Mouse (Mus musculus) kidney, embryonic 15.5 days (tissue): ENCODE measurements around the gene Stxbp3. TPM values are rescaled to one million over a fixed set of nuclear protein-coding genes. Genes with fewer than 3 reads are reported as not detected.
"Not testable (repeated sequence)": the region's sequence is repeated elsewhere in the genome, so short reads cannot be mapped to it uniquely, and the experiment has no call there.

Experiments
- ATAC-seq: fragments of 200-750 bp; cut with Nextera tagmentation; replicated peaks from 2 replicates; pipeline ENCODE4 v1.8.0; 2017; ENCODE audit warnings: moderate TSS enrichment; ENCODE audit not compliant: low FRiP score
- H3K27ac ChIP-seq: fragments of 300-500 bp; sonication (generic); 2 replicates; pipeline ENCODE4 v1.5.1; 2015; ENCODE audit warnings: mild to moderate bottlenecking, inconsistent platforms
- H3K27me3 ChIP-seq: fragments of 300-500 bp; sonication (generic); 2 replicates; pipeline ENCODE4 v1.6.1; 2015; ENCODE audit warnings: inconsistent platforms
- H3K36me3 ChIP-seq: fragments of 300-500 bp; sonication (generic); 2 replicates; pipeline ENCODE4 v1.6.1; 2015; ENCODE audit warnings: inconsistent platforms
- H3K4me1 ChIP-seq: fragments of 300-500 bp; sonication (generic); 2 replicates; pipeline ENCODE4 v1.6.1; 2015; ENCODE audit warnings: inconsistent platforms
- H3K4me2 ChIP-seq: fragments of 300-500 bp; sonication (generic); 2 replicates; pipeline ENCODE4 v1.6.1; 2015; ENCODE audit warnings: moderate library complexity, mild to moderate bottlenecking, inconsistent platforms
- H3K4me3 ChIP-seq: fragments of 300-500 bp; sonication (generic); replicated peaks from 2 replicates; pipeline ENCODE4 v1.5.1; 2015; ENCODE audit warnings: mild to moderate bottlenecking, inconsistent platforms
- H3K9ac ChIP-seq: fragments of 300-500 bp; sonication (generic); 2 replicates; pipeline ENCODE4 v1.6.1; 2015; ENCODE audit warnings: mild to moderate bottlenecking, inconsistent platforms
- H3K9me3 ChIP-seq: fragments of 300-500 bp; sonication (generic); replicated peaks from 2 replicates; pipeline ENCODE4 v1.6.1; 2016; ENCODE audit warnings: inconsistent platforms
- WGBS: fragments of 180-500 bp; shearing (Covaris S2); methylation state at CpG from one replicate; pipeline ENCODE4 v1.1.7; 2015; ENCODE audit warnings: mixed read lengths; 5-methylcytosine and 5-hydroxymethylcytosine counted together
- polyA plus RNA-seq: library from polyadenylated mRNA; unstranded; fragments of >200 nt; fragmentation: Nextera tagmentation; extraction: Ambion mirVana; gene quantifications from 2 replicates; pipeline ENCODE4 v1.2.1, GENCODE M21; 2015

The Stxbp3 gene
- polyA plus RNA-seq, 1 experiment from 2014 or later, result 34.9 TPM

GRCm38 (mm10) chr3:108879129-108879528 is 38.8 kb upstream of the Stxbp3 start:
- WGBS, result 67% methylated on average over 2 of the region's 2 CpGs
- ATAC-seq, result no peak
- Histone ChIP-seq H3K4me2 (no peak overlapping the region), H3K27me3 (no peaks in the 10 kb centered on the region), H3K9me3 (no peaks in the 10 kb centered on the region), H3K9ac (no peak overlapping the region), H3K4me3 (no peak overlapping the region), H3K27ac (no peak overlapping the region), H3K36me3 (no peaks in the 10 kb centered on the region), H3K4me1 (peaks cover 11% of the 10 kb centered on the region)

- Histone ChIP-seq H3K9ac (no peak overlapping the region), H3K27ac (no peak overlapping the region), H3K36me3 (no peaks in the 10 kb centered on the region), H3K27me3 (no peaks in the 10 kb centered on the region), H3K4me1 (no peaks in the 10 kb centered on the region), H3K4me2 (no peak overlapping the region), H3K4me3 (no peak overlapping the region), H3K9me3 (no peaks in the 10 kb centered on the region)
- ATAC-seq, result no peak
- WGBS, result 73% methylated on average over 6 of the region's 6 CpGs
Measured at GRCm38 (mm10) chr3:108870631-108871030, 30.3 kb upstream of the Stxbp3 start.

DNA sequence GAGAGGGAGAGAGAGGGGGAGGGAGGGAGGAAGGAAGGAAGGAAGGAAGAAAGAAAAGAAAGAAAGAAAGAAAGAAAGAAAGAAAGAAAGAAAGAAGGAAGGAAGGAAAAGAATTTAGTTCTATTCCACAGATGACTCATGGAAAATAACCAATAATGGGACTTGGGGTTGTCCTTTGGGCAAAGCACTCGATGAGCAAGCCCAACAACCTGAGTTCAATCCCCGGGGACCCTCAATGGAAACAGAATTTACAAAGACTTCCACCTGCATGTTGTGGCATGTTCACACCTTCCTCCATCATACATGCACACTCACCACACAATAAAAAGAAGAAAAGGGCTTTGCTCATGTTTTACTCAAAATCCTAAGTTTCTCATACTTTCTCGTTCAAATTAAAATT is 27.1 kb upstream of the Stxbp3 start:
- Histone ChIP-seq H3K9me3 (no peaks in the 10 kb centered on the region), H3K4me3 (no peak overlapping the region), H3K36me3 (no peaks in the 10 kb centered on the region), H3K4me2 (no peak overlapping the region), H3K27me3 (no peaks in the 10 kb centered on the region), H3K27ac (no peak overlapping the region), H3K4me1 (no peaks in the 10 kb centered on the region), H3K9ac (no peak overlapping the region)
- no peak for ATAC-seq
- WGBS, result 91% methylated on average over 3 of the region's 3 CpGs

DNA sequence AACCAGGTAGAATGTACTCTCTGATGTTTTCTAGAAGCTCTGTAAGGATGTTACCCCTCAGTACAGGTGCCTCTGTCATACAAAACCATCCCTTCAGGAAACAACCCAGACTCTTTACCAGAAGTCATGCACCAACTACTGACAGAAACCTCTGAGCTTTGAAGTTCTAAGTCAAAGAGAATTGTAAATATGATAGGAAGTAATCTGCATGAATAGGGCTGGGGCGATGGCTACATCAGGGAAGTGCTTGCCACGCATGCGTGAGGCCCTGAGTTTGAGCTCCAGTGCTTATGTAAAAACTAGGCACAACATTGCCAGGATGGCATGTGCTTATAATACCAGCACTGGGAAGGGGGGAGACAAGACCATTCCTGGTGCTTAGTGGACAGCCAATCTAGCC is 25.4 kb upstream of the Stxbp3 start:
- no peaks in the 10 kb centered on the region for H3K36me3 ChIP-seq
- no peaks in the 10 kb centered on the region for H3K27me3 ChIP-seq
- H3K4me2 ChIP-seq, result no peak overlapping the region
- H3K4me3 ChIP-seq, result no peak overlapping the region
- no peak overlapping the region for H3K9ac ChIP-seq
- H3K4me1 ChIP-seq, result no peaks in the 10 kb centered on the region
- WGBS, result 92% methylated on average over 3 of the region's 3 CpGs
- H3K9me3 ChIP-seq, result no peaks in the 10 kb centered on the region
- no peak overlapping the region for H3K27ac ChIP-seq
- ATAC-seq, result no peak

GRCm38 (mm10) chr3:108865129-108865528 is 24.8 kb upstream of the Stxbp3 start:
- H3K36me3 ChIP-seq, result no peaks in the 10 kb centered on the region
- H3K4me2 ChIP-seq, result no peak overlapping the region
- ATAC-seq, result no peak
- H3K27me3 ChIP-seq, result no peaks in the 10 kb centered on the region
- no peak overlapping the region for H3K27ac ChIP-seq
- WGBS, result 53% methylated on average over 3 of the region's 3 CpGs
- no peak overlapping the region for H3K9ac ChIP-seq
- no peaks in the 10 kb centered on the region for H3K4me1 ChIP-seq
- no peak overlapping the region for H3K4me3 ChIP-seq
- no peaks in the 10 kb centered on the region for H3K9me3 ChIP-seq

DNA sequence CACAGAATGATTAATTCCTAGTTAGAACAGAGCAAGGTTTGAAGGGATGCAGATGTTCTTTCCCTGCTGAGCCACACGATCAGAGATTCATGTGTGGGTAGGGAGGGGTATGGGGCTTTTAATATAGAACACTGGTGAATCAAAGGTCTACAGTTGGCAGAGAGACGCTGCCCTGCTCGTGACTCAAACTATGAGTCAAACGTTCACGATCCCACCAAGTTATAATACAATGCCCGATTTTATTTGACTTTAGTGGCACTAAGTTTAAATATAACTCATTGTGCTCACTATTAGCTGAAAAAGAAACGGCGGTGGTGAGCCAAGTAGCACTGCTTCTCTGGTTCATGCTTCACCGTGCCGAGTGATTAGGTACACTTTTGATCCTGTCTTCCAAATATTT is 22.8 kb upstream of the Stxbp3 start:
- Histone ChIP-seq H3K9ac (no peak overlapping the region), H3K36me3 (no peaks in the 10 kb centered on the region), H3K4me1 (0 out of 2 replicates have a peak, but pooled peaks cover 4% of the 10 kb centered on the region), H3K4me2 (no peak overlapping the region), H3K4me3 (no peak overlapping the region), H3K27ac (no peak overlapping the region), H3K27me3 (no peaks in the 10 kb centered on the region), H3K9me3 (no peaks in the 10 kb centered on the region)
- WGBS, result 86% methylated on average over 10 of the region's 10 CpGs
- no peak for ATAC-seq

DNA sequence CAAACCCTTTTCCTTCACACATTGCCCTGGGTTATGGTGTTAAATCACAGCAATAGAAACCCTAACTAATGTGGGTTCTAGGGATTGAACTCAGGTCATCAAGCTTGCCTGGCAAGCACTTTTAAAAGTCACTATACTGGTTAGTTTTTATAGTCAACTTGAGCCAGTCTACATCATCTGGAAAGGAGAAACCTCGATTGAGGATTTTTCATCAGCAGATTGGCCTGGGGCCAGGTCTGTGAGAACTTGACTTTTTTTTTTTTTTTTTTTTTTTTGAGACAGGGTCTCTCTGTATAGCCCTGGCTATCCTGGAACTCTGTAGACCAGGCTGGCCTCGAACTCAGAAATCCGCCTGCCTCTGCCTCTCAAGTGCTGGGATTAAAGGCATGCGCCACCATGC is 22.0 kb upstream of the Stxbp3 start:
- H3K4me3 ChIP-seq, H3K4me1 ChIP-seq, H3K36me3 ChIP-seq, H3K4me2 ChIP-seq, H3K9ac ChIP-seq, H3K9me3 ChIP-seq, H3K27me3 ChIP-seq, H3K27ac ChIP-seq, ATAC-seq: not testable (repeated sequence)
- 89% methylated on average over 4 of the region's 4 CpGs for WGBS

GRCm38 (mm10) chr3:108860786-108861185 is 20.5 kb upstream of the Stxbp3 start:
- H3K27ac ChIP-seq, result no peak overlapping the region
- H3K27me3 ChIP-seq, result no peaks in the 10 kb centered on the region
- peaks cover 12% of the 10 kb centered on the region; the same call in 1 of the 2 replicates for H3K4me1 ChIP-seq
- H3K9me3 ChIP-seq, result no peaks in the 10 kb centered on the region
- 74% methylated on average over 2 of the region's 2 CpGs for WGBS
- no peak for ATAC-seq
- no peaks in the 10 kb centered on the region for H3K36me3 ChIP-seq
- no peak overlapping the region for H3K4me2 ChIP-seq
- H3K9ac ChIP-seq, result no peak overlapping the region
- H3K4me3 ChIP-seq, result no peak overlapping the region

DNA sequence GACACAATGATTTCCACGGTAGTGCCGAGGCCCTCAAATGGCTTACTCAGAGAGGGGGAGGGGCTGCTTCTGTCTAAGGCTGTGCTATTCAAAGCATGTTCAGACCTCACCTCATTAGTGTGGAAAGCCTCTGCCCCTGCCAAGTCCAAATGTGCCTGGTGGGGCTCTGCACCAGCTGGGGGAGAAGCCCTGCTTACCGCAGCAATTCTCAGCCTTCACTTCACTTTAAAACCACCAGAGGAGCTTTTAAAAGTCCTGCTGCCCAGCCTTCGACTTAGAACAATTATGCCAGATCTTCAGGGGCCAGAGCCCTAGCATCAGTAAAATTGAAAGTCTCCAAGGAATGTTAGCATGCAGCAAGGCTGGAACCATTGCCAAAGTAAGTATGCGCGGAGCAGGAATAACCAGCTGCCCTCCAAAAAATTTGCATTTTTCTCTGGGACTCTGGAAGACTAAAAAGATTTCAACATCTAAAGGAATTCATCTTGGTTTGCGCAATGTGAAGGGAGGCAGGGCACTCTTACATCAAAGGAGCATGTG is 18.0 kb upstream of the Stxbp3 start:
- Histone ChIP-seq H3K27me3 (no peaks in the 10 kb centered on the region), H3K27ac (peak overlapping the region; percentile 58; the same call in 1 of the 2 replicates), H3K9ac (no peak overlapping the region), H3K9me3 (no peaks in the 10 kb centered on the region), H3K4me1 (peaks cover 15% of the 10 kb centered on the region; the same call in 1 of the 2 replicates), H3K4me2 (no peak overlapping the region), H3K36me3 (no peaks in the 10 kb centered on the region), H3K4me3 (no peak overlapping the region)
- ATAC-seq, result no peak
- WGBS, result 32% methylated on average over 7 of the region's 7 CpGs

DNA sequence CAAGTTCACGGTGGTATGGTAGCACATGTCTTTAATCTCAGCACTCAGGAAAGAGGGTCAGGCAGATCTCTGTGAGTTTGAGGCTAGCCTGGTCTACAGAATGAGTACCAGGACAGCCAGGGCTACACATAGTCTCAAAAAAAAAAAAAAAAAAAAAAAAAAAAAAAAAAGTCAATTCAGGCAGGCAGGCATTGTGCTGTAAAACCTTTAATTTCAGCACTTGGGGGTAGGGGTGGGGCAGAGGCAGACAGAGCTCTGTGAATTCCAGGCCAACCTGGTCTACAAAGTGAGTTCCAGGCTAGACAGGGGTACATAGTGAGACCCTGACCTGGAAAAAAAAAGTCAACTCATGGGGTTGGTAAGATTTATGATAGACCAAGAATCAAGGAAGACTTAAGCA is 17.4 kb upstream of the Stxbp3 start:
- no peak overlapping the region for H3K9ac ChIP-seq
- no peak for ATAC-seq

DNA sequence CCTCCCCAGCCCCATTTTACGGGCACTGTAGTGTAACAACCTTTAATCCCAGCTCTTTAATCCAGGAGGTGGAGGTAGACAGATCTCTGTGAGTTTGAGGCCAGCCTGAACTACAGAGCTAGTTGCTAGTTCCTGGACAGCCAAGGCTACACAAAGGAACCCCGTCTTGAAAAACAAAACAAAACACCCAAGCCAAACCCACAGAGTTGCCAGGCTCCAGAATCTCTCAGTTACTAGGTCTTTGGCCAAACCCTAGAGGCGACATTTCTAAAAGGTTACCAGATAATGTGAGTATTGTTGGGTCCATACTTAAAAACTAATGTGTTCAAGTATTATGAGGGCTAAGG is 16.8 kb upstream of the Stxbp3 start:
- 42% methylated on average over 3 of the region's 3 CpGs for WGBS
- no peak overlapping the region for H3K4me3 ChIP-seq
- H3K27me3 ChIP-seq, result no peaks in the 10 kb centered on the region
- no peak overlapping the region for H3K27ac ChIP-seq
- no peaks in the 10 kb centered on the region for H3K36me3 ChIP-seq
- H3K9me3 ChIP-seq, result no peaks in the 10 kb centered on the region
- no peak overlapping the region for H3K4me2 ChIP-seq
- ATAC-seq, result no peak
- peaks cover 15% of the 10 kb centered on the region; the same call in 1 of the 2 replicates for H3K4me1 ChIP-seq
- no peak overlapping the region for H3K9ac ChIP-seq

More for the DNA sequence above, 17.4 kb upstream of the Stxbp3 start:
- H3K27ac ChIP-seq, result no peak overlapping the region
- H3K4me2 ChIP-seq, result no peak overlapping the region
- H3K4me3 ChIP-seq, result no peak overlapping the region
- peaks cover 15% of the 10 kb centered on the region; the same call in 1 of the 2 replicates for H3K4me1 ChIP-seq
- H3K9me3 ChIP-seq, result no peaks in the 10 kb centered on the region
- no peaks in the 10 kb centered on the region for H3K27me3 ChIP-seq
- 76% methylated on average over 1 of the region's 1 CpGs for WGBS
- H3K36me3 ChIP-seq, result no peaks in the 10 kb centered on the region

GRCm38 (mm10) chr3:108856386-108857123 is 16.2 kb upstream of the Stxbp3 start:
- peaks cover 15% of the 10 kb centered on the region; the same call in 1 of the 2 replicates for H3K4me1 ChIP-seq
- no peak overlapping the region for H3K27ac ChIP-seq
- peak; percentile 50; the same call in 1 of the 2 replicates for ATAC-seq
- no peaks in the 10 kb centered on the region for H3K27me3 ChIP-seq
- no peak overlapping the region for H3K4me2 ChIP-seq
- no peak overlapping the region for H3K9ac ChIP-seq
- no peaks in the 10 kb centered on the region for H3K36me3 ChIP-seq
- H3K9me3 ChIP-seq, result no peaks in the 10 kb centered on the region
- no peak overlapping the region for H3K4me3 ChIP-seq
- WGBS, result 51% methylated on average over 8 of the region's 8 CpGs
